Comparison of ENCODE assay signal across 19 mouse cellular contexts in genomic region chr11:120853158-120853557, GRCm38 (mm10). TPM values are rescaled to one million over a fixed set of nuclear protein-coding genes. Genes with fewer than 3 reads are reported as not detected.
DNase-seq lines count a peak whose midpoint lies in the region; ATAC-seq and TF ChIP-seq lines count a peak whose summit lies in the region.
"Had no signal": no experiment of that assay in that cellular context is flagged by ENCODE, and none has a peak within 500 bp of the region (broad histone marks: within the 10 kb centered on the region; RNA-seq: fewer than 3 reads in every experiment).

No protein-coding gene starts in this region.

- H3K27me3 ChIP-seq in kidney, postnatal 0 days (ENCODE audit: insufficient read depth, low read length) = no peaks in the 10 kb centered on the region
- no peaks in the 10 kb centered on the region for H3K27me3 ChIP-seq in embryonic facial prominence, embryonic 15.5 days
- H3K27me3 ChIP-seq in stomach, embryonic 15.5 days (replicated peaks) = no peaks in the 10 kb centered on the region
- H3K27me3 ChIP-seq: forebrain, embryonic 12.5 days; liver, embryonic 13.5 days; midbrain, embryonic 15.5 days had no signal

- H3K27ac ChIP-seq in kidney, postnatal 0 days = peak overlapping the region; percentile 80
- peak overlapping the region; percentile 60 for H3K27ac ChIP-seq in embryonic facial prominence, embryonic 15.5 days (replicated peaks)
- peak overlapping the region; percentile 31; the same call in 1 of the 2 replicates for H3K27ac ChIP-seq in stomach, embryonic 15.5 days
- H3K27ac ChIP-seq: forebrain, embryonic 12.5 days; hindbrain, postnatal 0 days; left cerebral cortex, adult 2 months; midbrain, embryonic 15.5 days had no signal

- H3K36me3 ChIP-seq in kidney, postnatal 0 days (ENCODE audit: insufficient read depth, low read length) = 0 out of 2 replicates have a peak, but pooled peaks cover under 1% of the 10 kb centered on the region
- H3K36me3 ChIP-seq in embryonic facial prominence, embryonic 15.5 days = peaks cover 10% of the 10 kb centered on the region; the same call in 1 of the 2 replicates
- H3K36me3 ChIP-seq in stomach, embryonic 15.5 days = no peaks in the 10 kb centered on the region
- H3K36me3 ChIP-seq: liver, embryonic 13.5 days had no signal

- ATAC-seq in kidney, postnatal 0 days (replicated peaks; ENCODE audit: low FRiP score, low read depth) = no peak
- no peak for ATAC-seq in embryonic facial prominence, embryonic 15.5 days (ENCODE audit: insufficient number of reproducible peaks, low FRiP score, low TSS enrichment, low read depth)
- ATAC-seq in stomach, embryonic 15.5 days (ENCODE audit: insufficient read depth, low FRiP score, low read depth) = no peak
- ATAC-seq: midbrain, embryonic 15.5 days had no signal

- no peaks in the 10 kb centered on the region for H3K9me3 ChIP-seq in kidney, postnatal 0 days (replicated peaks; ENCODE audit: low read length)
- H3K9me3 ChIP-seq in embryonic facial prominence, embryonic 15.5 days (replicated peaks) = no peaks in the 10 kb centered on the region
- no peaks in the 10 kb centered on the region for H3K9me3 ChIP-seq in stomach, embryonic 15.5 days
- H3K9me3 ChIP-seq: forebrain, embryonic 12.5 days; heart, embryonic 10.5 days; liver, embryonic 13.5 days; midbrain, embryonic 15.5 days had no signal

- 98% methylated on average over 4 of the region's 4 CpGs for WGBS in kidney, postnatal 0 days
- WGBS in embryonic facial prominence, embryonic 15.5 days = 91% methylated on average over 4 of the region's 4 CpGs
- 93% methylated on average over 4 of the region's 4 CpGs for WGBS in stomach, embryonic 15.5 days

- DNase-seq in kidney, postnatal 0 days (ENCODE audit: low spot score) = no peak
- DNase-seq in kidney, postnatal 4 days = no peak
- DNase-seq in R1 (ENCODE audit: low read depth, low spot score) = peak; percentile 19
- DNase-seq in layer of hippocampus, adult 11-12 months (ENCODE audit: low spot score) = no peak
- DNase-seq in gastrocnemius, postnatal 10 days = no peak
- DNase-seq: adrenal gland, adult 8-10 months; cerebellum, adult 18-20 months; cerebellum, postnatal 36 days; gastrocnemius, postnatal 36 days; heart, postnatal 4 days; kidney, adult 2 months; liver, embryonic 13.5 days had no signal

- no peak overlapping the region for H3K4me3 ChIP-seq in kidney, postnatal 0 days (replicated peaks; ENCODE audit: low read depth, low read length)
- no peak overlapping the region for H3K4me3 ChIP-seq in embryonic facial prominence, embryonic 15.5 days (replicated peaks)
- H3K4me3 ChIP-seq in stomach, embryonic 15.5 days (replicated peaks) = no peak overlapping the region
- H3K4me3 ChIP-seq: forebrain, embryonic 12.5 days; heart, embryonic 10.5 days; left cerebral cortex, adult 2 months; liver, embryonic 13.5 days; midbrain, embryonic 15.5 days had no signal

- H3K4me1 ChIP-seq in kidney, postnatal 0 days (replicated peaks; ENCODE audit: insufficient read depth, low read length) = peaks cover 18% of the 10 kb centered on the region
- peaks cover 13% of the 10 kb centered on the region for H3K4me1 ChIP-seq in embryonic facial prominence, embryonic 15.5 days
- peaks cover 15% of the 10 kb centered on the region; the same call in 1 of the 2 replicates for H3K4me1 ChIP-seq in stomach, embryonic 15.5 days
- H3K4me1 ChIP-seq: forebrain, embryonic 12.5 days; midbrain, embryonic 15.5 days had no signal

- TF ChIP-seq CTCF in kidney, postnatal 0 days (IDR thresholded peaks at IDR 0.05; ENCODE audit: low read depth) = no peak

- no peak overlapping the region for H3K4me2 ChIP-seq in kidney, postnatal 0 days (ENCODE audit: low read length)
- no peak overlapping the region for H3K4me2 ChIP-seq in embryonic facial prominence, embryonic 15.5 days (replicated peaks)
- H3K4me2 ChIP-seq in stomach, embryonic 15.5 days = no peak overlapping the region
- H3K4me2 ChIP-seq: forebrain, embryonic 12.5 days; liver, embryonic 13.5 days; midbrain, embryonic 15.5 days had no signal

- H3K9ac ChIP-seq in kidney, postnatal 0 days (ENCODE audit: low read depth, low read length) = no peak overlapping the region
- no peak overlapping the region for H3K9ac ChIP-seq in embryonic facial prominence, embryonic 15.5 days
- no peak overlapping the region for H3K9ac ChIP-seq in stomach, embryonic 15.5 days
- H3K9ac ChIP-seq: forebrain, embryonic 12.5 days; liver, embryonic 13.5 days; midbrain, embryonic 15.5 days had no signal

RNA-seq across cellular contexts. Expression of gene Fasn, which starts 28.8 kb away (rescaled TPM):
- 19.8 and 19.9 TPM in 2 replicates for polyA plus RNA-seq in kidney, postnatal 0 days (2015; fragmentation: Nextera tagmentation; extraction: Ambion mirVana)
- polyA plus RNA-seq in embryonic facial prominence, embryonic 15.5 days (2015; fragmentation: Nextera tagmentation; extraction: Ambion mirVana) = 46.2 and 48.8 TPM in 2 replicates
- 45.9 and 46.3 TPM in 2 replicates for polyA plus RNA-seq in stomach, embryonic 15.5 days (2015; fragmentation: Nextera tagmentation; extraction: Ambion mirVana)
- total RNA-seq in gastrocnemius, postnatal 10 days (2021) = 10 to 100 TPM; 21.8 to 26.4 TPM

RNA-seq across cellular contexts. Expression of gene Dus1l, which starts 57.0 kb away (rescaled TPM):
- polyA plus RNA-seq in kidney, postnatal 0 days (2015; fragmentation: Nextera tagmentation; extraction: Ambion mirVana) = 66.0 and 73.0 TPM in 2 replicates
- polyA plus RNA-seq in embryonic facial prominence, embryonic 15.5 days (2015; fragmentation: Nextera tagmentation; extraction: Ambion mirVana) = 61.4 and 64.4 TPM in 2 replicates
- 69.2 and 79.0 TPM in 2 replicates for polyA plus RNA-seq in stomach, embryonic 15.5 days (2015; fragmentation: Nextera tagmentation; extraction: Ambion mirVana)
- total RNA-seq in gastrocnemius, postnatal 10 days (2021) = 10 to 100 TPM; 29.9 to 34.0 TPM
